Mouse (Mus musculus): ENCODE results near the gene Ctdspl. TPM values are rescaled to one million over a fixed set of nuclear protein-coding genes. Genes with fewer than 3 reads are reported as not detected.

The Ctdspl gene
- polyA plus RNA-seq, 1 experiment: 6.7 TPM

GRCm38 (mm10) chr9:119016785-119017507, 90.7 kb downstream of the Ctdspl start:
- WGBS: 84% methylated on average over 7 of the region's 7 CpGs
- Histone ChIP-seq H3K4me1 (ENCODE audit: control insufficient read depth, insufficient read depth, low read length) (no peaks in the 10 kb centered on the region; the same call in 1 of the 2 replicates), H3K27ac (ENCODE audit: control insufficient read depth, insufficient read depth, low read depth, low read length, poor library complexity) (no peak overlapping the region), H3K4me3 (replicated peaks; ENCODE audit: control insufficient read depth, low read depth, low read length) (no peak overlapping the region)
- TF ChIP-seq CTCF (IDR thresholded peaks at IDR 0.05; ENCODE audit: control insufficient read depth, insufficient read depth, low read length) (no peak), POLR2A (IDR thresholded peaks at IDR 0.05; ENCODE audit: borderline replicate concordance, control insufficient read depth, low read depth, low read length) (no peak)

GRCm38 (mm10) chr9:119021731-119022130, 95.5 kb downstream of the Ctdspl start:
- Histone ChIP-seq H3K4me1 (ENCODE audit: control insufficient read depth, insufficient read depth, low read length) (no peaks in the 10 kb centered on the region; the same call in 1 of the 2 replicates), H3K4me3 (replicated peaks; ENCODE audit: control insufficient read depth, low read depth, low read length) (no peak overlapping the region), H3K27ac (ENCODE audit: control insufficient read depth, insufficient read depth, low read depth, low read length, poor library complexity) (no peak overlapping the region)
- 84% methylated on average over 7 of the region's 7 CpGs for WGBS
- TF ChIP-seq CTCF (IDR thresholded peaks at IDR 0.05; ENCODE audit: control insufficient read depth, insufficient read depth, low read length): no peak
- no peak for TF ChIP-seq POLR2A (IDR thresholded peaks at IDR 0.05; ENCODE audit: borderline replicate concordance, control insufficient read depth, low read depth, low read length)

GRCm38 (mm10) chr9:119025263-119025662, 99.0 kb downstream of the Ctdspl start:
- no peak overlapping the region for H3K27ac ChIP-seq (ENCODE audit: control insufficient read depth, insufficient read depth, low read depth, low read length, poor library complexity)
- H3K4me1 ChIP-seq (ENCODE audit: control insufficient read depth, insufficient read depth, low read length): peaks cover 2% of the 10 kb centered on the region; the same call in 1 of the 2 replicates
- no peak for TF ChIP-seq CTCF (IDR thresholded peaks at IDR 0.05; ENCODE audit: control insufficient read depth, insufficient read depth, low read length)
- TF ChIP-seq POLR2A (IDR thresholded peaks at IDR 0.05; ENCODE audit: borderline replicate concordance, control insufficient read depth, low read depth, low read length): no peak
- WGBS: 59% methylated on average over 6 of the region's 6 CpGs
- no peak overlapping the region for H3K4me3 ChIP-seq (replicated peaks; ENCODE audit: control insufficient read depth, low read depth, low read length)

GRCm38 (mm10) chr9:119025832-119026331, 99.6 kb downstream of the Ctdspl start:
- TF ChIP-seq POLR2A (IDR thresholded peaks at IDR 0.05; ENCODE audit: borderline replicate concordance, control insufficient read depth, low read depth, low read length) (no peak), CTCF (IDR thresholded peaks at IDR 0.05; ENCODE audit: control insufficient read depth, insufficient read depth, low read length) (no peak)
- WGBS: 87% methylated on average over 7 of the region's 7 CpGs

GRCm38 (mm10) chr9:119027337-119027736, 101.1 kb downstream of the Ctdspl start:
- H3K4me3 ChIP-seq (replicated peaks; ENCODE audit: control insufficient read depth, low read depth, low read length): no peak overlapping the region
- WGBS: 87% methylated on average over 7 of the region's 7 CpGs
- TF ChIP-seq CTCF (IDR thresholded peaks at IDR 0.05; ENCODE audit: control insufficient read depth, insufficient read depth, low read length): no peak
- TF ChIP-seq POLR2A (IDR thresholded peaks at IDR 0.05; ENCODE audit: borderline replicate concordance, control insufficient read depth, low read depth, low read length): no peak
- no peak overlapping the region for H3K27ac ChIP-seq (ENCODE audit: control insufficient read depth, insufficient read depth, low read depth, low read length, poor library complexity)
- peaks cover 2% of the 10 kb centered on the region; the same call in 1 of the 2 replicates for H3K4me1 ChIP-seq (ENCODE audit: control insufficient read depth, insufficient read depth, low read length)

More at GRCm38 (mm10) chr9:119025832-119026331, 99.6 kb downstream of the Ctdspl start:
- Histone ChIP-seq H3K27ac (ENCODE audit: control insufficient read depth, insufficient read depth, low read depth, low read length, poor library complexity) (no peak overlapping the region), H3K4me1 (ENCODE audit: control insufficient read depth, insufficient read depth, low read length) (peaks cover 2% of the 10 kb centered on the region; the same call in 1 of the 2 replicates), H3K4me3 (replicated peaks; ENCODE audit: control insufficient read depth, low read depth, low read length) (no peak overlapping the region)

GRCm38 (mm10) chr9:119028226-119029195, 102.3 kb downstream of the Ctdspl start:
- Histone ChIP-seq H3K4me1 (ENCODE audit: control insufficient read depth, insufficient read depth, low read length) (peaks cover 2% of the 10 kb centered on the region; the same call in 1 of the 2 replicates), H3K4me3 (replicated peaks; ENCODE audit: control insufficient read depth, low read depth, low read length) (peak overlapping the region; percentile 4), H3K27ac (ENCODE audit: control insufficient read depth, insufficient read depth, low read depth, low read length, poor library complexity) (peak overlapping the region; percentile 75)
- no peak for TF ChIP-seq POLR2A (IDR thresholded peaks at IDR 0.05; ENCODE audit: borderline replicate concordance, control insufficient read depth, low read depth, low read length)
- TF ChIP-seq CTCF (IDR thresholded peaks at IDR 0.05; ENCODE audit: control insufficient read depth, insufficient read depth, low read length): no peak
- 50% methylated on average over 27 of the region's 27 CpGs for WGBS

- Histone ChIP-seq H3K27ac (ENCODE audit: control insufficient read depth, insufficient read depth, low read depth, low read length, poor library complexity) (peak overlapping the region; percentile 31), H3K4me1 (ENCODE audit: control insufficient read depth, insufficient read depth, low read length) (peaks cover 2% of the 10 kb centered on the region; the same call in 1 of the 2 replicates), H3K4me3 (replicated peaks; ENCODE audit: control insufficient read depth, low read depth, low read length) (no peak overlapping the region)
- 55% methylated on average over 7 of the region's 7 CpGs for WGBS
- TF ChIP-seq POLR2A (IDR thresholded peaks at IDR 0.05; ENCODE audit: borderline replicate concordance, control insufficient read depth, low read depth, low read length) (no peak), CTCF (IDR thresholded peaks at IDR 0.05; ENCODE audit: control insufficient read depth, insufficient read depth, low read length) (peak; percentile 70)
Observed at GRCm38 (mm10) chr9:119029568-119029967, 103.3 kb downstream of the Ctdspl start.
